Mouse (Mus musculus) retina, embryonic 14.5 days (tissue): ENCODE measurements around the gene Exosc2.
A peak's percentile ranks its signal among the peaks of the same experiment; 100 is the strongest.

Experiments
- DNase-seq: peaks from one replicate; pipeline ENCODE4 v3.0.0-alpha.2; 2015; ENCODE audit warnings: low spot score

The Exosc2 gene

GRCm38 (mm10) chr2:31670551-31671035, at the start of gene Exosc2:
Gene Exosc2, plus strand, starts transcription at chr2:31670715.
- peak; percentile 99 for DNase-seq

- DNase-seq = no peak
Measured at GRCm38 (mm10) chr2:31633531-31633930, 37.0 kb upstream of the Exosc2 start.

GRCm38 (mm10) chr2:31635281-31636137, 35.0 kb upstream of the Exosc2 start:
- peak; percentile 24 for DNase-seq

- DNase-seq = peak; percentile 29
Measured at GRCm38 (mm10) chr2:31636138-31636741, 34.3 kb upstream of the Exosc2 start.

GRCm38 (mm10) chr2:31636742-31637141, 33.8 kb upstream of the Exosc2 start:
- peak; percentile 34 for DNase-seq

GRCm38 (mm10) chr2:31637311-31637710, 33.2 kb upstream of the Exosc2 start:
- DNase-seq = no peak

GRCm38 (mm10) chr2:31637807-31638206, 32.7 kb upstream of the Exosc2 start:
- peak; percentile 69 for DNase-seq

- no peak for DNase-seq
Measured at GRCm38 (mm10) chr2:31638581-31639465, 31.7 kb upstream of the Exosc2 start.

- DNase-seq = peak; percentile 24
Measured at GRCm38 (mm10) chr2:31639466-31639760, 31.1 kb upstream of the Exosc2 start.

- DNase-seq = no peak
Measured at GRCm38 (mm10) chr2:31639901-31640608, 30.5 kb upstream of the Exosc2 start, which contains the start of gene Prdm12. Gene Prdm12, plus strand, starts transcription at chr2:31640037.

GRCm38 (mm10) chr2:31640609-31641507, 29.7 kb upstream of the Exosc2 start:
- peak; percentile 32 for DNase-seq

GRCm38 (mm10) chr2:31641508-31641830, 29.0 kb upstream of the Exosc2 start:
- DNase-seq = no peak

GRCm38 (mm10) chr2:31641929-31642328, 28.6 kb upstream of the Exosc2 start:
- DNase-seq = no peak

GRCm38 (mm10) chr2:31653971-31654853, 16.3 kb upstream of the Exosc2 start:
- DNase-seq = peak; percentile 47

- DNase-seq = peak; percentile 75
Measured at GRCm38 (mm10) chr2:31654854-31655559, 15.5 kb upstream of the Exosc2 start.

GRCm38 (mm10) chr2:31656374-31656773, 14.1 kb upstream of the Exosc2 start:
- no peak for DNase-seq

GRCm38 (mm10) chr2:31662939-31663803, 7.3 kb upstream of the Exosc2 start:
- no peak for DNase-seq

- DNase-seq = no peak
Measured at GRCm38 (mm10) chr2:31663804-31664180, 6.7 kb upstream of the Exosc2 start.
